Comparison of ENCODE assay signal across 8 mouse cellular contexts in the genomic region with DNA sequence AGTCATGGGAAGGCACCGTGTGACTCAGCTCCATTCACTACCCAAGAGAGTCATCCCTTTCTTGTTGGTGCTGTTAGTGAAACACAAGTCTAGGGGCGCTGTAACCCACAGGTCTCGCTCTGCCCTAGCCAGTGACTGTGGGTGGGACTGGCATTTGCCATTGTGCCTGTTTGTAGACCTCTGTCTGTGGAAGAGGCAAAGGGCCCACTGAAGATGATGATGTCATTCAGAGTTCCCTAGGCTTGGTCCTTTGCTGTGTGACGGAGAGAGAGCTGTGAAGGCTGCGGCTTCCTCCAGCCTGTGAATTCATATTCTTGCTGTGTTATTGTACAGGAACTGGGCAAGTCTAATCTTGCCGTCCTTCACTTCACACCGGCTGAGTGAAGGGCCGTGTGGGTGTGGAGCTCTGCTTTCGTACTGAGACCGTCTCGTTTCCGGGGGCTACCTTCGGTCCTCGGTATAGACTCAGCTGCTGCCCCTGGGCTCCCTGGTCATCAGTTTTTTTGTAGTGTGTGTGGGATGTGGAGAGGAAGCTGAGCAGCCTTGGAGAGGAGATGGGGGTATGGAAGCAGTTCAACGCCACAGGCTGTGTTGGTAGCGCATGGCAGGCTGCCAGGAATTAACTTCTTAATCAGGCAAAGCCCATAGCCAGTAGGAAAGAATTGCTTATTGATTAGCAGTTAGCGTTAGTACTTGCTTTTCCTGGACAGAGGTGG. TPM values are rescaled to one million over a fixed set of nuclear protein-coding genes. Genes with fewer than 3 reads are reported as not detected.
DNase-seq lines count a peak whose midpoint lies in the region; ATAC-seq lines count a peak whose summit lies in the region.

No protein-coding gene starts in this region.

- H3K27ac ChIP-seq in heart, embryonic 14.5 days (replicated peaks in 1 of 2; ENCODE audit: control insufficient read depth in 1 of 2, insufficient read depth in 1 of 2, low read depth in 2 of 2, low read length in 2 of 2) = peak overlapping the region in 1 of 2 experiments; percentile 43; a peak in 3 of 4 replicates
- no peak overlapping the region for H3K27ac ChIP-seq in forebrain, embryonic 13.5 days

- H3K4me1 ChIP-seq in heart, embryonic 14.5 days (ENCODE audit: control insufficient read depth in 2 of 2, insufficient read depth in 2 of 2, low read length in 2 of 2) = peaks cover 18 to 35% of the 10 kb centered on the region in 2 experiments
- peaks cover 35% of the 10 kb centered on the region for H3K4me1 ChIP-seq in forebrain, embryonic 13.5 days

- H3K4me3 ChIP-seq in heart, embryonic 14.5 days (ENCODE audit: control insufficient read depth in 1 of 2, insufficient read depth in 1 of 2, low read depth in 1 of 2, low read length in 2 of 2) = peak overlapping the region; percentile 10 to 13; a peak in 1 of 4 replicates
- H3K4me3 ChIP-seq in forebrain, embryonic 13.5 days = no peak overlapping the region

- H3K9me3 ChIP-seq in heart, embryonic 14.5 days (ENCODE audit: control insufficient read depth, low read length) = no peaks in the 10 kb centered on the region
- no peaks in the 10 kb centered on the region for H3K9me3 ChIP-seq in forebrain, embryonic 13.5 days (replicated peaks)

- H3K27me3 ChIP-seq in heart, embryonic 14.5 days (ENCODE audit: control insufficient read depth, insufficient read depth, low read length) = no peaks in the 10 kb centered on the region
- no peaks in the 10 kb centered on the region for H3K27me3 ChIP-seq in forebrain, embryonic 13.5 days

- intact Hi-C loops in left cerebral cortex, postnatal 36 days (cut with DNase I) = no loop called here

- no peak for DNase-seq in heart, adult 11 months
- DNase-seq in right cerebral cortex, postnatal 10 days (ENCODE audit: low spot score in 2 of 2) = peak; percentile 47 to 50
- no peak for DNase-seq in right cerebral cortex, postnatal 36 days (ENCODE audit: low spot score in 2 of 2)
- no peak for DNase-seq in gastrocnemius, adult 18-20 months (ENCODE audit: low spot score)
- DNase-seq in left cerebral cortex, postnatal 36 days (ENCODE audit: low spot score in 2 of 2) = no peak

- no peak for ATAC-seq in heart, embryonic 14.5 days (ENCODE audit: insufficient number of reproducible peaks, insufficient read depth, low FRiP score, low read depth)
- ATAC-seq in forebrain, embryonic 13.5 days = no peak
- ATAC-seq in megakaryocyte, adult 5-6 weeks (ENCODE audit: poor library complexity, severe bottlenecking) = peak; percentile 15

- H3K36me3 ChIP-seq in heart, embryonic 14.5 days (ENCODE audit: control insufficient read depth, insufficient read depth, low read length) = no peaks in the 10 kb centered on the region
- no peaks in the 10 kb centered on the region for H3K36me3 ChIP-seq in forebrain, embryonic 13.5 days (ENCODE audit: poor library complexity, severe bottlenecking)

- peak overlapping the region; percentile 59 for H3K4me2 ChIP-seq in heart, embryonic 14.5 days (ENCODE audit: low read length)
- 0 out of 2 replicates have a peak overlapping the region, but pooled peaks have one; percentile 15 for H3K4me2 ChIP-seq in forebrain, embryonic 13.5 days

- no peak overlapping the region; the same call in 1 of the 2 replicates for H3K9ac ChIP-seq in heart, embryonic 14.5 days (ENCODE audit: low read length)
- H3K9ac ChIP-seq in forebrain, embryonic 13.5 days = 0 out of 2 replicates have a peak overlapping the region, but pooled peaks have one; percentile 18

- WGBS in heart, embryonic 14.5 days = 42% methylated on average over 17 of the region's 17 CpGs
- WGBS in forebrain, embryonic 13.5 days = 56% methylated on average over 17 of the region's 17 CpGs

RNA-seq across cellular contexts. Expression of a gene that starts 7.7 kb away (rescaled TPM):
- polyA plus RNA-seq in heart, embryonic 14.5 days (2014; fragmentation: Nextera tagmentation; extraction: Ambion mirVana) = 38.8 and 39.4 TPM in 2 replicates
- 86.3 and 89.7 TPM in 2 replicates for polyA plus RNA-seq in forebrain, embryonic 13.5 days (2015; fragmentation: Nextera tagmentation; extraction: Ambion mirVana)
- total RNA-seq in megakaryocyte, adult 5-6 weeks (2015) = 17.8 and 18.7 TPM in 2 replicates
- 24.0 and 26.6 TPM in 2 replicates for total RNA-seq in megakaryocyte, adult 5-6 weeks (2017)
- total RNA-seq in gastrocnemius, adult 18-20 months (2021) = 1 to 10 TPM; 4.3 to 5.4 TPM
- 10 to 100 TPM; 13.6 to 15.4 TPM for total RNA-seq in left cerebral cortex, postnatal 36 days (2021)

Comparison
In these comparisons a context has a peak if more than half of its experiments do, and no peak if none do; other contexts are left out.
1. DNase-seq: peak in right cerebral cortex, postnatal 10 days (2 of 2); none in heart, adult 11 months (single experiment), right cerebral cortex, postnatal 36 days (0 of 2), gastrocnemius, adult 18-20 months (single experiment) and left cerebral cortex, postnatal 36 days (0 of 2).